Mouse (Mus musculus) liver, embryonic 14.5 days (tissue): ENCODE data around the gene Usf2. TPM values are rescaled to one million over a fixed set of nuclear protein-coding genes. Genes with fewer than 3 reads are reported as not detected.
"Not testable (repeated sequence)": the region's sequence is repeated elsewhere in the genome, so short reads cannot be mapped to it uniquely, and the experiment has no call there.

ENCODE experiments used
- ATAC-seq: fragments of 200-750 bp; cut with Nextera tagmentation; 2 replicates; pipeline ENCODE4 v1.8.0; 2017; ENCODE audit warnings: moderate number of reproducible peaks, mild to moderate bottlenecking, moderate library complexity; ENCODE audit not compliant: insufficient read depth
- DNase-seq, 3 experiments: peaks; one replicate each; pipeline ENCODE4 v3.0.0-alpha.2; 2012 to 2013; ENCODE audit warnings: low read depth in 3 of 3, low spot score in 3 of 3
- H3K27ac ChIP-seq: fragments of 300-500 bp; sonication (generic); 2 replicates; pipeline ENCODE4 v1.5.1; 2014; ENCODE audit warnings: moderate library complexity, mild to moderate bottlenecking, control low read depth, inconsistent platforms
- H3K27me3 ChIP-seq: fragments of 300-500 bp; sonication (generic); 2 replicates; pipeline ENCODE4 v1.6.1; 2014; ENCODE audit warnings: mild to moderate bottlenecking, low read length, moderate library complexity; ENCODE audit not compliant: control insufficient read depth, insufficient read depth
- H3K36me3 ChIP-seq: fragments of 300-500 bp; sonication (generic); replicated peaks from 2 replicates; pipeline ENCODE4 v1.6.1; 2014; ENCODE audit warnings: low read depth; ENCODE audit not compliant: control insufficient read depth, insufficient read depth
- H3K4me1 ChIP-seq, 2 experiments: fragments of 200-500 bp in 1 of 2; fragments of 300-500 bp in 1 of 2; sonication (generic) in 1 of 2; replicated peaks; 2 replicates each; pipeline ENCODE4 v1.6.1; 2012 to 2014; ENCODE audit warnings: antibody characterized with exemption in 1 of 2, inconsistent platforms in 1 of 2, low read length in 1 of 2; ENCODE audit not compliant: control insufficient read depth in 2 of 2, insufficient read depth in 2 of 2
- H3K4me2 ChIP-seq: fragments of 300-500 bp; sonication (generic); 2 replicates; pipeline ENCODE4 v1.6.1; 2014; ENCODE audit warnings: low read depth, mild to moderate bottlenecking, control low read depth, moderate library complexity
- H3K4me3 ChIP-seq, 2 experiments: fragments of 200-500 bp in 1 of 2; fragments of 300-500 bp in 1 of 2; sonication (generic) in 1 of 2; 2 replicates each; pipeline ENCODE4 v1.5.1; 2012 to 2014; ENCODE audit warnings: low read depth in 2 of 2, low read length in 2 of 2, mild to moderate bottlenecking in 2 of 2, control low read depth in 1 of 2, inconsistent platforms in 1 of 2, moderate library complexity in 1 of 2; ENCODE audit not compliant: insufficient read depth in 1 of 2
- H3K9ac ChIP-seq: fragments of 300-500 bp; sonication (generic); replicated peaks from 2 replicates; pipeline ENCODE4 v1.6.1; 2014; ENCODE audit warnings: mild to moderate bottlenecking, control low read depth, moderate library complexity
- H3K9me3 ChIP-seq: fragments of 300-500 bp; sonication (generic); 2 replicates; pipeline ENCODE4 v1.6.1; 2016; ENCODE audit warnings: low read length, mixed read lengths; ENCODE audit not compliant: control insufficient read depth
- CTCF ChIP-seq: IDR thresholded peaks from 2 replicates; pipeline ENCODE4 v1.5.1; 2016; ENCODE audit warnings: antibody characterized with exemption, low read depth, control low read depth
- EP300 ChIP-seq: IDR thresholded peaks from 2 replicates; pipeline ENCODE4 v1.6.1; 2016; ENCODE audit warnings: antibody characterized with exemption, low read depth
- WGBS: fragments of 180-500 bp; shearing (Covaris S2); extraction: QIAGEN DNeasy Blood & Tissue Kit; methylation state at CpG from one replicate; pipeline ENCODE4 v1.1.7; 2014; ENCODE audit not compliant: insufficient replicate concordance; 5-methylcytosine and 5-hydroxymethylcytosine counted together
- polyA plus RNA-seq, 2 experiments: library from polyadenylated mRNA; depleted of rRNA in 1 of 2; stranded (reverse) in 1 of 2; unstranded in 1 of 2; fragments of >200 nt; fragmentation: Nextera tagmentation in 1 of 2; extraction: Ambion mirVana in 1 of 2; gene quantifications; 2 replicates each; pipeline versions ENCODE4 v1.2.1 to v1.2.3; 2012 to 2014

Usf2 gene
- polyA plus RNA-seq, 2 experiments: 10.2 to 50.6 TPM

- Histone ChIP-seq H3K36me3 (no peaks in the 10 kb centered on the region), H3K9me3 (no peaks in the 10 kb centered on the region), H3K9ac (no peak overlapping the region), H3K4me2 (no peak overlapping the region), H3K27me3 (no peaks in the 10 kb centered on the region), H3K4me3 (no peak overlapping the region), H3K27ac (no peak overlapping the region), H3K4me1 (no peaks in the 10 kb centered on the region)
- WGBS: 34% methylated on average over 3 of the region's 3 CpGs
- TF ChIP-seq CTCF (no peak), EP300 (no peak)
- ATAC-seq: no peak
- no peak for DNase-seq
Observed at GRCm38 (mm10) chr7:30924071-30924470, 32.5 kb downstream of the Usf2 start.

GRCm38 (mm10) chr7:30922490-30922889 lies 34.1 kb downstream of the Usf2 start:
- not testable (repeated sequence) for H3K4me1 ChIP-seq, H3K27ac ChIP-seq, H3K9me3 ChIP-seq, H3K9ac ChIP-seq, DNase-seq, H3K4me3 ChIP-seq, H3K4me2 ChIP-seq, H3K27me3 ChIP-seq, H3K36me3 ChIP-seq, ATAC-seq
- 25% methylated on average over 3 of the region's 3 CpGs for WGBS

GRCm38 (mm10) chr7:30920217-30920616 lies 36.4 kb downstream of the Usf2 start:
- Histone ChIP-seq H3K4me3 (no peak overlapping the region), H3K36me3 (no peaks in the 10 kb centered on the region), H3K27ac (no peak overlapping the region), H3K4me1 (no peaks in the 10 kb centered on the region), H3K9ac (no peak overlapping the region), H3K27me3 (no peaks in the 10 kb centered on the region), H3K9me3 (no peaks in the 10 kb centered on the region), H3K4me2 (no peak overlapping the region)
- DNase-seq (peak in 1 of 3 experiments; percentile 22), ATAC-seq (no peak)
- WGBS: 36% methylated on average over 3 of the region's 3 CpGs
- TF ChIP-seq CTCF (no peak), EP300 (no peak)

- no peak for TF ChIP-seq CTCF
- TF ChIP-seq EP300: no peak
- WGBS: 21% methylated on average over 4 of the region's 4 CpGs
- DNase-seq (no peak), ATAC-seq (no peak)
- H3K9me3 ChIP-seq: no peaks in the 10 kb centered on the region
- H3K27me3 ChIP-seq: no peaks in the 10 kb centered on the region
- no peak overlapping the region for H3K27ac ChIP-seq
- H3K4me2 ChIP-seq: no peak overlapping the region
- no peaks in the 10 kb centered on the region for H3K36me3 ChIP-seq
- H3K4me1 ChIP-seq: no peaks in the 10 kb centered on the region
- no peak overlapping the region for H3K4me3 ChIP-seq
- no peak overlapping the region for H3K9ac ChIP-seq
Observed at GRCm38 (mm10) chr7:30917219-30917618, 39.4 kb downstream of the Usf2 start.

- no peak overlapping the region for H3K27ac ChIP-seq
- H3K9ac ChIP-seq: no peak overlapping the region
- WGBS: 31% methylated on average over 6 of the region's 6 CpGs
- no peaks in the 10 kb centered on the region for H3K4me1 ChIP-seq
- TF ChIP-seq EP300: no peak
- TF ChIP-seq CTCF: no peak
- no peaks in the 10 kb centered on the region for H3K27me3 ChIP-seq
- ATAC-seq (no peak), DNase-seq (no peak)
- no peaks in the 10 kb centered on the region for H3K36me3 ChIP-seq
- no peaks in the 10 kb centered on the region for H3K9me3 ChIP-seq
- no peak overlapping the region for H3K4me3 ChIP-seq
- no peak overlapping the region for H3K4me2 ChIP-seq
Observed at GRCm38 (mm10) chr7:30916713-30917112, 39.9 kb downstream of the Usf2 start.
